Mouse (Mus musculus): ENCODE measurements around the gene 1700001C19Rik.

1700001C19Rik gene

DNA sequence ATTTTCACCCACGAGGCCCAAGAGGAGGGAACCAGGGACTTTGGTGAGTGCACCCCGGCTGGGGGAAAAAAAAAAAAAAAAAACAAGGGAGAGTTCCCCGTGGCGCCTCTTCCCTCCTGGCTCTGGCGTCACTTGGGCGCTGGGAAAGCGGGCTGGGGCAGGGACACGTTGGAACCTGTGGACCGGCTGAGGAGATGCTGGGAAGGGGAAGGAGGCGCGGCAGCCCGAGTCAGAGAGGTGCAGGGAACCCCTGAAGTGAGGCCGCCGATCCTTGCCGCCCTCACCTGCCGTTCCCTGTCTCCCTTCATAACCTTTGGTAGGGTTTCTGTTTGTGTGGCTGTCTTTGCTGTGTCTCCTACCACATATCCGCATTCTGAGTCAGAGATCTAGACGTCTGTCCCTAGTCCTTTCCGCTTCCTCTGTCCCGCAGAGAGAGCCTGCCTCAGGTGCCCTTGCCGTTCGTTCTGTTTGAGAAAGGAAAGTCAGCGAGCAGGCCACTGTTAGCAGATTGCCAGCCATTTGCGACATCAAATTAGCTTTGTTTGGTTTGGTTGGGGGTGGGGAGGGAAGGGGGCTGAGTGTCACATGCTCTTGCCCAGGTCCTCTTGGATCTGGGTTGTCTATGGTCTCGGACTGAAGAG, at the start of gene 1700001C19Rik:
TSS of gene 1700001C19Rik (minus strand) at position 470 of the 641 bp plus-strand sequence.
- DNase-seq (ENCODE audit: low read depth, low spot score), result no peak

DNA sequence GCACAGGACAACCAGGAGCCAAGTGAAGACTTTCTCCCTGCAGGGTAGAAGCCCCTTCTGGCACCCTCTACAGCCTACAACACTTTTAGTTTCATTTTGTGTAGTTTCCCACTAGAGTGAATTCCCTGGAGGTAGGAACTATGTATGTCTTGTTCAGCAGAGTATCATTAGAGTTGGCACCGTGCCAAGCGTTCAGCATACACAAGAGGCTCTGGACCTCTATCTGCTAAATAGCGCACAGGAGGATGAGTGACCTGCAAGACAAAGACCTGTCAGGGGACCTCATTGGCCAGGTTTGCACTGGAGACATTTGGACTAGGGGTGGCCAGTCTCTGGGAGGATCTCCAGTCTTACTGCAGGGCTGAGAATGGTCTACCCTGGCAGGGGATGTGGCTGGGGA, 48.6 kb upstream of the 1700001C19Rik start:
- peak; percentile 47 for DNase-seq (ENCODE audit: low read depth, low spot score)

DNA sequence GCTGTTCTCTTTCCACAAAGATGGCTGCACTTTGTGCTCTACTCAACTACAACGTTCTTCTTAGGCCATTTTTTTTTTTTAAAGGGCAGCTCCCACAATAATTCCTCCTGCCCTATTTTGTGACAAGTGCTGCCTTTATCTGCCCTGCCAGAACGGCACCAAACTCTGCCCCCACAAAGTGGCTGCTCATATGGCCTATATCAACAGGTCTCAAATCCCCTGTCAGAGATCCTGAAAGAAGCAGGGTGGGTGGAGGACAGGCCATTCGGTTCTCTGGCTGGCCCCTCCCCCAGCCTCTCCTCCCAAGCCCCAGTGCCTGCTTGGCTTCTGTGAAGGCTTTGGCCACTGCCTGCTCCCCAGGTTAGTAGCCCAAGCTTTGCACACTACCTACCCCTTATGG, 47.8 kb upstream of the 1700001C19Rik start:
- no peak for DNase-seq (ENCODE audit: low read depth, low spot score)

DNA sequence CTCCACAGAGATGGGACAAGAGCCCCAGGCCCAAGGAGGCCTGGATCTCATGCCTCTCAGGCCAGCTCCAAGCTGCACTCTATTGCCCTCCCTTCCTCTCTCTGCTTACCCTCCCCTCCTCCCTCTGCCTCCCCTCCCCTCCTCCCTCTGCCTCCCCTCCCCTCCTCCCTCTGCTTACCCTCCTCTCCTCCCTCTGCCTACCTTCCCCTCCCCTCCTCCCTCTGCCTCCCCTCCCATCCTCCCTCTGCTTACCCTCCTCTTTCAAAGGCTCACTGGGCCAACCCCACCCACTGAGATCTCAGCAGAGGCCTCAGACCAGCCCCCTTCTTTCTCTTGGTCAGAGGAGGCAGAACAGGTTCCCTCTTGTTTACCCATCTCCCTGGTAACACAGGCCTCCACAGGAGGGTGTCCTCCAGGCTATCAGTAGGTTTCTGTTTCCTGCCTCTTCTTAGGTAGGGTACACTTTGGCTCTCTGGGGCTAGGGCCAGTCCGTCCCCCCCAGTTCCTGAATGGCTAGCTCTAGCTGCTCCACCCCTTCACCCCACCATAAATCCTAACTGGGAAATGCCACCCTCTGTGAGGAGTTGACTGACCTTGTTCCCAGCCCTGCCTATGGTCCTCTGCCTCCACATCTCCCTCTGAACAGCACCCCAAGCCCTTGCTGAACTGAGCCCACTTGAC, 47.2 kb upstream of the 1700001C19Rik start:
- no peak for DNase-seq (ENCODE audit: low read depth, low spot score)

DNA sequence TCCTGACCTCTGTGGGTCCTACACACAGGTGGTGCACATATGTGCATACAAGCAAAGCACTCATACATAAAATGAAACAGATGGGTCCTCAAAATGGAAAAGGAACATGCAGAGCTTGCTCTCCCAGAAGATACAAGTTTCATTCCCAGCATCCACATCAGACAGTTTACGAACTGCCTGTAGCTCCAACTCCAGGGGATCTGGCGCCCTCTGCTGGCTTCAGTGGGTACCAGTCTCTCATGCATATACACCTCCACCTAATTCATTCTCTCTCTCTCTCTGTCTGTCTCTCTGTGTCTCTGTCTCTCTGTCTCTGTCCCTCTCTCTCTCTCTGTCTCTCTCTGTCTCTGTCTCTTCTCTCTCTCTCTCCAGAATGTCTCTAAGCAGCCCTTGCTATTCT, 45.2 kb upstream of the 1700001C19Rik start:
- DNase-seq (ENCODE audit: low read depth, low spot score), result peak; percentile 79

DNA sequence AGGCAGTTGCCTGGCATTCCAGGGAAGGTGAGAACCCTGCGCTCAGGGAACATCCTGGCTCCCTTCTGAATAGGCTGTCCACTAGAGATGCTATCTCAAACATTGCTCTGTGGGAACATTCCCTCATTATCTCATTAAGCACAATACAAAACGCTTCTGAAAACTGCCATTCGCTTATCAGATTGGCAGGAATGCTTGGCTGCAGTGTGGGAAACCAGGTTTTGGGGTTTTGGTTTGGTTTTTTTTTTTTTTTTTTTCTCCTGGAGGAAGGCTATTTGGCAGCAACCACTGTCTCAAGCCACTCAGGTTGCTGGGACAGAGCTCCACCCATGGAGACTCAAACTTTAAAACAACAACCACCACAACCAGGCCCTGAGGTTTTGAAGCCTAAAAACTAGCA, 42.7 kb upstream of the 1700001C19Rik start:
- DNase-seq (ENCODE audit: low read depth, low spot score), result no peak

DNA sequence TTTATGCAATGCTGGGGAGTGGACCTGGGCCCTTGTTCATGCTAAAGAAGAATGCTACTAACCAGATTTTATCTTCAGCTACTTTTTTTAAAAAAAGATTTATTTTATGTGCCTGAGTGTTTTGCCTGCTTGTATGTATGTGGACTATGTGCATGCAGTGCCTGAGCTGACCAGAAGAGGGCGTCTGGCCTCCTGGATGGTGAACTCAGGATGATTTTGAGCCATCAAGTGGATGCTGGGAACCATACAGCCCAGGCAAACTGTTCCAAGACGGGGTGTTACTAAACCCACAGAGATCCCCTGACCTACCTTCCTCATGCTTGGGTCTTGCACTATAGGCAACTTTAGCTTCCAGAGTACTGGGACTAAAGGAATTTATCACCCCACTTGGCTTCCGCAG, 38.5 kb upstream of the 1700001C19Rik start:
- DNase-seq (ENCODE audit: low read depth, low spot score), result no peak

DNA sequence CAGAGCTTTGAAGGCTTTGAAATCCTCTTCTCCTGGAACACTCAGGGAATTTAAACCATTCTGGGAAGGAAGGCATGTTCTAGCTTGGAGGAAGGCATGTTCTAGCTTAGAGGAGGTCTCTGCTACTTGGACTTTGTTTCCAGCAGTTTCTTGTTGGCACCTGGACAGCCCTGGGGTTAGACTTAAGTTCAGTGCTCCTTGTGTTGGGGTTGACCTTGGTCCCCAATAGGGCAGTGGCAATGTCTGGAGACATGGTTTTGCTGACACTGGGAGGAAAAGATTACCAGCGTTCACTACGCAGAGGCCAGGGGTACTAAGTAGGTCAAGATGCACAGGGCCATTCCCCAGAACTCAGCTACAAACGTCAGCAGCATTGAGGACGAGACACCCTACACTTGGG, 38.0 kb upstream of the 1700001C19Rik start:
- no peak for DNase-seq (ENCODE audit: low read depth, low spot score)

DNA sequence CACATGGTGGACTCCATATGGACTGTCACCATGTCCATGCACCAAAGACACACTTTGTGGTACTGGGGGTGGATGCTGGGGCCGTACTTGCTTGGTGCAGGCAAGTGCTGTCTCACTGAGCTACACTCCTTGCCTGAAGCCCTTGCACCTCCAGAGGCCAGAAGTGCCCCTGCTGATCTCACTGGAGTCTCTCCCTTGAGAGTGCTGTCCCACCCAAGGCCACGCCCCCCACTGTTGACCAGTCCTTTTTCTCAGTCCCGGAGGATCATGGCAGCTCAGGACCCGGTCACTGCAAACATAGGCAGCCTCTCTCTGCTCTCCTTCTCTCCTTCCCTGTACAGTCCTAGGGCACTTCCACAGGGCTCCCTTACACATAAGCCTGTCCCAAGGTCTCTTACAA, 37.1 kb upstream of the 1700001C19Rik start:
- DNase-seq (ENCODE audit: low read depth, low spot score), result no peak

DNA sequence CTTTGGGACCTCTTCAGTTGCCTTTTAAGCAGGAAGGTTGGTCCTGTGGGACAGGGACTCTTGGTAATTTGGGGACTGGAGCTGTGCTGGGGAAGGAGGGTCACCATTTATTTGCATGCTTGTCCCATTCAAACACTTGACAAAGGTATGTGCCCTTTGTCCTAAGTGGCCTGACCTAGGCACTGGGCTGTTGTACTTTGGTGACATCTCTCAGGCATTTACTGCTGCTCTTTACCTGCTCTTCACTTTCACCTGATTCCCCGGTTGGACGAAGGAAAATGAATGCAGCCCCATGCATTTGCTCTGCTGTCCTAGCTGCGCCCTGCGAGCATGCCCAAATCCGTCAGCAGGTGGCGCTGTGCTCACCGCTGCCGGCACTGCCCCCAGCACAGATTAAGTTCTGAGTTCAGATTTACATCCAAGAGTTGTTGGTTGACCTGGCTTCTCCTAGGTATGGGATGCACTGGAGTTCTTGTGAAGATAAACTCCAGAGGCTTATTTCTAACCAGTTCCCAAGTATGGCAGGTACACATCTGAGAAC, 36.3 kb upstream of the 1700001C19Rik start:
- DNase-seq (ENCODE audit: low read depth, low spot score), result peak; percentile 40

DNA sequence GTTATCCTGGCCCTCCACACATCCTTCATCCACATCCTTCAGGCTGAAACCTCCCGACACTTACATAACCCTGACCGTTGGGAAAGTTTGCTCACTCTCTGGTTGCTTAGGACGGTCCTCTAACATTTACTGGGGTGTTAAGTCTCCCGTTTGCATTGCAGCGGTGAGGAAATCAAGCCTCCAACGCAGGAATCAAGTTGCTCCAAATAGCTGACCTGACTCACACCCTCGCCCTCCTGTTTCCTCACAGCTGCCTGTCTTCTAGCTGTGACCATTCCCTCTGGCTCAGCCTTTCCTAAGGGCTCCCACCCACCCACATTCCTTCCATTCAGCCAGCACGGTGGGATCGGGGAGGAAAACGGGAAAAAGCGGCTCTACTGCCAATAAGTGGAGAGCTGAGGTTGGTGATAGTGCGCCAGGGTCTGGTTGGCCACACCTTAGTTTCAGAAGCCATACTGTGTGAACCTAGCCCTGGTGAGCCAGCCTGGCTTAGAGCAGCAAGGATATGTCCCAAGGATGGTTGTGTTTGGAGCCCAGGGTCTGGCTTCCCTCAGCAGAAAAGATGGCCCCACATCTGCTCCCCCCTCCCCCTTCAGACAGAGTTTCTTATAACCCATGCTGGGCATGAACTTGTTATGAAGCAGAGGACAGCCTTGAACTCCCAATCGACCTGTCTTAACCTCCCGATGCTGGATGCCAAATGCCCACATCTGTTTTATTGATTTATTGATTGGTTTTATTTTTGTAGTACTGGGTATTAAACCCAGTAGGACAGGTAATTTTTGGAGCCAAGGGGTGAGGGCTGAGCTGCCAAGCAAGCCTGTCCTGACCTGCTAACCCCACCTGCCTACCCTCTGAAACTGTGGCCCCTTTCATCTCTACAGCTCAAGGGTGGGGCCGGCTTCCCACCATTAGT, 35.5 kb upstream of the 1700001C19Rik start:
- DNase-seq (ENCODE audit: low read depth, low spot score), result no peak

DNA sequence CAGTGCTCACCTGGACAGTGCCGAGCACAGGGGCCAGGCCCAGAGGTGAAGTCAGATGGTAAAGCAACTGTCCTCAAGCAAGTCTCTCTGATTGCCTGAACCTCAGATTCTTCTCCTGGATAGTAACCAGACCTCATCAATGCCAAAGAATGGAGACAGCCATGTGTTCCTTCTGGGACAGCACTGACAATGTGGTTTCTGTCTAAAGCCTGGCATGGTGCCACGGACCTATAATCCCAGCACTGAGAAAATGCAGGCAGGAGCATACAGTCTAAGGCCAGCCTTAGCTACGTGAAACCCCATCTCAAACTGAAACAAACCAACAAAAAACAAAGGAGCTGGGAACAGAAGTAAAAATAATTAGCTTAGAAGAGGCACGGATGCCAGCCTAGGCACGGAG, 33.5 kb upstream of the 1700001C19Rik start:
- DNase-seq (ENCODE audit: low read depth, low spot score), result no peak

DNA sequence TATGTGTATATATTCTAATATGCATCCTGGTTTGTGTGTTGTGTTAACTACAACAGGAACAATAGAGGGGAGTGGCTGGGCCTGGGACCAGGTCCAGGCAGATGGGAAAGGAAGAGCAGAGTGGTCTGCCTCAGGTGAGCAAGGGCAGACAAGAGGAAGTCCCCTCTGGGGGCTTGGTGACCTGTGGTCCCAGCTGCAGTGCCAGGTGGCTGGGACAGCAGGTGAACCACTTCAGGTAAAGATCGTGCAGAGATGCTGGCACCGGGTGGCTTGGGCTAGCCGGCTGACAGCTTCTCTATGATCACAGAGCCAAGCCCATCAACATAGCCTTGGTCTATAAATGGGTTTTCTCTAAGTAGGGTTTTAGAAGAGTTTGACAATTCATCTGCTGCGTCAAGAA, 32.9 kb upstream of the 1700001C19Rik start:
- no peak for DNase-seq (ENCODE audit: low read depth, low spot score)

DNA sequence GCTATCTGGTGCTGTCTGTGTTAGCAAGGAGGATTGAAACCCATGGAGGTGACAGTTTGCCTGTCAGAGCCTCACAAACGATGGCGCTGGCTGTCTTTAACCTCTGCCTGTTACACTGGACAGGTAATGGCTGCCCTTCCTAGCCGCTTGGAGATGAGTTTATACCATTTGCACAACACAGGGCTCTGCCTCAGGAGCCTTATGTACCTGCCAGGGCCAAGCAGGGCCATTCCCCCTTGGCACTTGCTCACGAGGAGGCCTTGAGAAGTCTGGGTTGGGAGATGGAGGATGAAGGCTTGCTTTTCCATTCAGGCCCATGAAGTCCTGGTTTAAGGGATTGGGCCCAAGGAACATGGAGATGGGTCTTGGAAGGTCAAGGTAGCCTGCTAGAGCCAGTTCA, 32.5 kb upstream of the 1700001C19Rik start:
- no peak for DNase-seq (ENCODE audit: low read depth, low spot score)

DNA sequence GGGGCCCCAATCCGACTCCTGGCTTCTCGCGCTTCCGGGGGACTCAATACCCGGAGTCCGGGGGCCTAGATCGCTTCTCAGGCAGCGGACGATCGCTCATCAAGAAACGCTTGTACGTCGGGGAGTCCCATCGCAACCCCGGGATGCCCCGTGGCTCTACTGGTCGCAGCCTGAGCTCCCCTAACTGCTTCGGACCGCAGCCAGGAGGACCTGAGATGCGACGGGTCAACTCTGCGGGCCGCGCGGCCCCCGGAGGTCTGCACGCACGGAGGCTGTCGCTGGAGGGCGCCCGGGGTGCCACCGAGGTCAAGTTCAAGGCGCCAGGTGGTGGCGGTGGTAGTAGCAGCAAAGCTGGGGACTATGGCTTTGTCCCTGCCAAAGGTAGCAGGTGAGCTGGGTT, 31.3 kb upstream of the 1700001C19Rik start:
- no peak for DNase-seq (ENCODE audit: low read depth, low spot score)

DNA sequence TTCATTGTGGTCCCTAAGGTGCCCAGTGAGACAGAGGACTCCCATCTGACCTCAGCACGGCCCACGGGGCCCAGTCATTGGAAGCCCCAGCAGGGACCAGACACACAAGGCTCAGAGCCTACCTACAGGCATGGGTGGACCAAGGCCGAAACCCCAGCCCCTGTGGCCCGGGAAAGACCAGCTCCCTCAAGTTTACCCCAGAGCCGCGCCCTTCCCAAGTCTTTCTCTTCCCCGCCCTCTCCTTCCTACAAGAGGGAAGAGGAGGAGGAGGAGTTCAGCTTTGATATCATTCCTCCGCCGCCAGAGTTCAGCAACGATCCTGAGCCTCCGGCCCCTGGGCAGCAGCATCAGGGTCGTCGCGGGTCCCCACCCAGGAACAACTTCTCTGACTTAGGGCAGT, 30.9 kb upstream of the 1700001C19Rik start:
- no peak for DNase-seq (ENCODE audit: low read depth, low spot score)

DNA sequence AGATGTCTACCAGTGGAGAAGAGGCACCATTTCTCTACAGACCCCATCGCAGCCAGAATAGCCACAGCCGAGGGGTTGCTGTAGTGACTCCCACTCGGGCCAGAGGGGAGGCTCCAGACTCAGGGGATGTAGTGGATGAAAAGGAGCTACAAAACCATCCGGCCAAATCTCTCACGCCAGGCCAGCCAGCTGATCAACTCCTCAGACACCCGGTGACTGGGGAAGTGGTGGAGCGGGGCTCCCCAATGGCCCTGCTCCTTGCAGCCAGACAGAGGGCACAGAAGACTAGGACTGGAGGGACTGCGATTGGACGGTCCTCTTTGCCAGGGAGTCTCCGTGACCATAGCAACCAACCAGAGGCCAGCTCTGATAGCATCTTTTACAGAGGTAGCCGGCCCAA, 30.5 kb upstream of the 1700001C19Rik start:
- DNase-seq (ENCODE audit: low read depth, low spot score), result no peak

DNA sequence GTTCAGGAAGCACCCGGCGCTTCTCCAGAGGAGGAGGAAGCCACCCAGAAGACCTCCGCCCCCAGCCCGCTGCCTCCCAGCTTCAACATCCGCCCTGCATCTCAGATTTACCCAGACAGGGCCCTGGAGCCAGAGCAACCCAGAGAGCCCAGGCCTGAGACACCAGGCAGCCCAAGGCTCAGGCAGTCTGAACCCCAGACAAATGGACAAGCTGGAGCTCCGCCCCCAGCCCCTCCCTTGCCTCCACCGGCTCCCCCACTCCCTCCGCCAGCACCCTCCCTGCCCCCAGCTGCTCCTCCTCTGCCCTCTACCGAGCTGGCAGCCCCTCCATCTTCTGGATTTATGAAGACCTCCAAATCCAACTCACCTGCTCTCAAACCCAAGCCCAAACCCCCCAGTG, 29.1 kb upstream of the 1700001C19Rik start:
- DNase-seq (ENCODE audit: low read depth, low spot score), result no peak

DNA sequence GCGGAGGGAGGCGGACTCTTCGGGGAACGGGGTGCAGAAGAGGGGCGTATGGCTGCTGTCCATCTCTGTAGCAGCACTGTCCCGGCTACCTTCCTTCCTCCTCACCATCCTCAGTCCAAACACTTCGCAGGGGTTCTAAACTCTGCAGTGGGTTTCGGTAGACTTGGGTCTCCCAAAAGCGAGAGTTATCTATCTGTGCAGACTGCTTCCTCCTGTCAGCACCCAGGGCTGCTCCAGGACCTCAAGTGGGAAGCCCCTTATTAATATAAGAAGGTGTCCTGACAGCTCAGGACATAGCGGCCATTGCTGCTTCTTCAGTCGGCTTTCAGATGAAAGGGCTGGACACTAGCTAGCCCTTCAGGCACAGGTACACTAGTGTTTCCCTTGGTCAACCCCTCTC, 27.8 kb upstream of the 1700001C19Rik start:
- no peak for DNase-seq (ENCODE audit: low read depth, low spot score)

DNA sequence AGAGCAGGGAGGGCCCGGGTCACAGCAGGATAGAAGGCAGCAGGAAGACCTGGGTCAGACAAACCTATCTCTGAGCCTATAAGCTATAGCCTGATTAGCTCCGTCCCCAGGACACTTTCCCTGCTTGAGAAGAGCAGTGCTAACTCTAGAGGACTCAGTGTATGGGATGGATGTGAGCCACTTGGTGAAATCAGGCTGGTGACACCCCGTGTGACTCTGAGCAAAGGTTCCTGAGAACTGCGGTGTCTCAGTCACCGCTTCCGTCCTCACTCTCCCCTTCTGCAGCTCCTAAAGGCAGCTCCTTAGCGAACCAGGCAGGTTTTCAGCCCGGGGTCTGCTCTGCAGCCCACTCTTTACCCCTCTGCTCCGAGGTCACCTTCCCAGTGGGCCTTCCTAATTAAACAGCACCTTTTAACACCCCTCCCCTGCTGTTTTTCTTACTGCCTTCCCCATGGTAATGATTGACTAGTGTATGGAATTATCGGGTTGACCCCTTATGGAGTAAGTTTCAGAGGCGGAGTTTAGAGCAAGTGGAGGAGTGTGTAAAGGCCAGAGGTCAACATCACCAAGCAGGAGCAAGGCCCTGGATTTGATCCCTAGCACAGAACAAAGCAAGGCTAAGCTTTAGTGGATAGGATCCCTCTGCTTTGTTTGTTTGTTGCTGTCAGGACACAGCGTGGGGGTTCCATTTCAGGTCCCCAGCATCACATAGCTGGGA, 27.2 kb upstream of the 1700001C19Rik start:
- DNase-seq (ENCODE audit: low read depth, low spot score), result no peak

DNA sequence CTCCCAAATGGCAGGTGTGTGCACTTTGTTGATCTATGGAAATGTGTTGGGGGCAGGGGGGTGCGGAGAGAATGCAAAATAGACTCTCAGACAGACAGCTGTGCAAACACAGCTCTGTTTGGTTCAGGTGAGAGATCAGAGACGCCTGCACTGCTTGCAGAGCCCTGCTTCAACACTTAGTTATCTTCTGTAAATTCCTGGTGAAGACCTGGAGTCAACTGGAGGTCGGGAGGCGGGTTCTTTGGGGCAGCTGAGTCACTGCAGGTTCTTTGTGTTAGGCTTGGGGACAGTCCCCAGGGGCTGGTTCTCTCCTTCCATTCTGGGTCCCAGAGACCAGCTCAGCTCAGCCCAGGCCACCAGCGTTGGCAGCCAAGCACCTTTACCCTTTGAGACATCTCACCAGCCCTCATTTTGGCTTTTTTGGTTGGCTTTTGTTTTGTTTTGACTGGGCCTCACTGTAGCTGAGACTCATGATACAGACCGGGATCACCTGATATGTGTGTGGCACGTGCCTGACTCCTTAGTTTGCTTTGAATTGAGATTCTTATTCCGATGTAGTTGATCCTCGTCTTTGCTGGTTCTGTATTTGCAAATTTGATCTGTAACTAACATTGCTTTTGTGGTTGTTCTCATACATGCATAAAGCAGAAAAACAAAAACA, 25.7 kb upstream of the 1700001C19Rik start:
- DNase-seq (ENCODE audit: low read depth, low spot score), result no peak

All from 3T3-L1 (cell line).